Mouse (Mus musculus) G1E (cell line): ENCODE measurements around the gene Dusp13. TPM values are rescaled to one million over a fixed set of nuclear protein-coding genes. Genes with fewer than 3 reads are reported as not detected.

ENCODE experiments used
- ATAC-seq: 2 replicates; pipeline ENCODE4 v1.8.0; 2016; ENCODE audit warnings: mild to moderate bottlenecking; ENCODE audit not compliant: insufficient number of reproducible peaks, poor library complexity, low FRiP score, severe bottlenecking; ENCODE audit errors: extremely low read depth
- DNase-seq: peaks from one replicate; pipeline ENCODE4 v3.0.0; 2012; ENCODE audit warnings: low spot score
- H3K27me3 ChIP-seq: 2 replicates; pipeline ENCODE4 v1.6.1; 2012; ENCODE audit warnings: mild to moderate bottlenecking, low read length, inconsistent platforms; ENCODE audit not compliant: insufficient read depth
- H3K36me3 ChIP-seq: replicated peaks from 2 replicates; pipeline ENCODE3; 2012; ENCODE audit warnings: mild to moderate bottlenecking, inconsistent platforms
- H3K4me1 ChIP-seq: 2 replicates; pipeline ENCODE4 v1.6.1; 2012; ENCODE audit warnings: low read depth, low read length, inconsistent platforms, mixed read lengths; ENCODE audit not compliant: insufficient read depth
- H3K4me3 ChIP-seq: 2 replicates; pipeline ENCODE4 v1.5.1; 2012; ENCODE audit warnings: low read depth, mild to moderate bottlenecking, inconsistent platforms, low read length, moderate library complexity, mixed read lengths
- H3K9me3 ChIP-seq: replicated peaks from 2 replicates; pipeline ENCODE4 v1.6.1; 2012; ENCODE audit warnings: inconsistent platforms
- CTCF ChIP-seq: IDR thresholded peaks from 2 replicates; pipeline ENCODE4 v1.5.1; 2012; ENCODE audit warnings: low read depth, low read length, inconsistent platforms, mixed read lengths
- GATA1 ChIP-seq: IDR thresholded peaks from 2 replicates; pipeline ENCODE4 v1.6.1; 2012; ENCODE audit warnings: borderline replicate concordance, low read length, inconsistent platforms, mixed read lengths
- GATA2 ChIP-seq: IDR thresholded peaks from 2 replicates; pipeline ENCODE4 v1.6.1; 2012; ENCODE audit warnings: low read depth, low read length, inconsistent platforms, borderline replicate concordance
- POLR2AphosphoS5 ChIP-seq: IDR thresholded peaks from 2 replicates; pipeline ENCODE4 v1.6.1; 2012; ENCODE audit warnings: low read depth, low read length, inconsistent platforms; ENCODE audit not compliant: insufficient replicate concordance
- TAL1 ChIP-seq: conservative IDR thresholded peaks from 2 replicates; pipeline ENCODE4 v1.6.1; 2012; ENCODE audit warnings: low read depth, low read length, inconsistent platforms, mixed read lengths
- polyA plus RNA-seq: library from polyadenylated mRNA; stranded (reverse); fragments of >175 nt; gene quantifications from 2 replicates; pipeline ENCODE4 v1.2.3, GENCODE M21; 2012
- total RNA-seq, 2 experiments: library from RNA; stranded (forward) in 1 of 2; stranded (reverse) in 1 of 2; fragments of 200-1000 nt in 1 of 2; fragments of >200 nt in 1 of 2; fragmentation: Nextera tagmentation in 1 of 2; gene quantifications; 2 replicates each; pipeline ENCODE4 v1.2.3; 2014 to 2017

The Dusp13 gene
- total and polyA plus RNA-seq, 3 experiments, result 0.98 TPM; not detected in 2

DNA sequence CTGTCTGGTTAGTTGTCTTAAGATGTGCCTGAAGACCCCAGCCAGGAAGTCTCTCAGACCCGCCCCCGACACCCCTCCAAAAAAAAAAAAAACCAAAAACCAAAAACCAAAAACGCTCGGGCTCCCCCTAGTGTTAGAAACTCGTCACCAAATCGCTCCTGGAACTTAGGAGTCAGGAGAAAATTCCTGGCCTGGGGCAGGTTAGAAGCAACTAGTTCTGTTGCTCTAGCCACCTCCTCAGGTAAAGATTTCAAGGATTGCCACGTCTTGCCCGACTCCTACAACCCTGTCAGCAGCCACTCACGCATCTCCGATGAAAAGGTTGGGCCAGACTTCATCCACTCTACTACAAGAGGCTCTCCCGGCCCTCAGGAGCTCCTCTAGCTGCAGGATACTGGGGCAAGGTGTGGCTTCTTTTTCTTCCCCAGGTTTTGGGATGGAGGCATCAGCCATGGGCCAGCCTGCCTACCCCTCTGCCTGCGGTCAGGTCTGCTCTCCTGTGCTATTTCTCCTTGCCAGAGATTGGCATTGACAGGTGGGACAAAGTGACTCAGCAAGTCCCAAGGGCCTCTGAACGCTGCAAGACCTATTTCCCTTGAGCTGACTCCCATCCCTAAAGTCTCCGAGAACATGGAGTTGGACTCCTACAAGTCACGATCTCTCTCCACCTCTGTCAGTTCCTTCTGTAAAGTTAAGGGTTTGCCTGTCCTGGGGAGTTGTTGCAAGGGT lies 2.7 kb downstream of the Dusp13 start:
- ATAC-seq (no peak), DNase-seq (no peak)
- TF ChIP-seq TAL1, result no peak
- TF ChIP-seq GATA2, result no peak
- no peak for TF ChIP-seq POLR2AphosphoS5
- no peak for TF ChIP-seq GATA1
- no peak for TF ChIP-seq CTCF
- Histone ChIP-seq H3K36me3 (peaks cover 2% of the 10 kb centered on the region), H3K4me1 (peaks cover 59% of the 10 kb centered on the region), H3K27me3 (peaks cover 8% of the 10 kb centered on the region; the same call in 1 of the 2 replicates), H3K4me3 (no peak overlapping the region), H3K9me3 (no peaks in the 10 kb centered on the region)

DNA sequence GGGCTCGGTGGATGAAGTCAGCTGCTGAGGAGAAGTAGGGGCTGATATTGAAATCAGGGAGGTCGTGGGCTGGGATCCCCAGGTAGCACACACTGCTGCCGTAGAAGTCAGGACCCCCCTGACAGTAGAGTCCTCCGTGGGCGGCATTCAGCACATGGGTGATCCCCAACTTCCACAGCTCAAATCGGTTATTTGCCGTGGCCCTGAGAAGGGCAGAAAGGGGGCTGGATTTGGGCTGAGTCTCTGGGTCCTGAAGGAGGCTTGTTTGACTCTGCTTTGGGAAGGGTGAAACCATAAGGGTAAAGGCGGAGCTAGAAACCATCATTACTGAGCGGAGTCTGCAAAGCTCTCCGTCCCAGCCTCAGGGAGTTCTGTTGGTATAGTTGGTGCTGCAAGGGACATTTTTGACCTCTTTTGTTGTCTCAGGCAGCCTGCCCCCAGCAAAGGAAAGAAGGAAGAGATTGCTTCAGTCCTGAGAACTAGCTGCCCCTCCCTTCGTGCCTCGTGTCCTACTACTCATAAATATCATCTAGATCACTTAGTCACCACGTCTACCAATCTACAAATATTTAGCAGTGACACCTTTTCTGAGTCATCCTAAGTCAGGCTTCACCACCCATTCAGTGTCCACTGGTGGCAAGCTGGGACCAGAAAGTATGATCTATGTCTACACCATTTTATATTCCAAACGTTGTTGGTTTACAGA lies 3.4 kb downstream of the Dusp13 start:
- no peaks in the 10 kb centered on the region for H3K9me3 ChIP-seq
- H3K4me3 ChIP-seq, result no peak overlapping the region
- H3K4me1 ChIP-seq, result peaks cover 53% of the 10 kb centered on the region
- TF ChIP-seq GATA1 (no peak), TAL1 (no peak), CTCF (no peak), POLR2AphosphoS5 (no peak), GATA2 (no peak)
- H3K27me3 ChIP-seq, result peaks cover 14% of the 10 kb centered on the region; the same call in 1 of the 2 replicates
- ATAC-seq (no peak), DNase-seq (no peak)
- H3K36me3 ChIP-seq, result no peaks in the 10 kb centered on the region

DNA sequence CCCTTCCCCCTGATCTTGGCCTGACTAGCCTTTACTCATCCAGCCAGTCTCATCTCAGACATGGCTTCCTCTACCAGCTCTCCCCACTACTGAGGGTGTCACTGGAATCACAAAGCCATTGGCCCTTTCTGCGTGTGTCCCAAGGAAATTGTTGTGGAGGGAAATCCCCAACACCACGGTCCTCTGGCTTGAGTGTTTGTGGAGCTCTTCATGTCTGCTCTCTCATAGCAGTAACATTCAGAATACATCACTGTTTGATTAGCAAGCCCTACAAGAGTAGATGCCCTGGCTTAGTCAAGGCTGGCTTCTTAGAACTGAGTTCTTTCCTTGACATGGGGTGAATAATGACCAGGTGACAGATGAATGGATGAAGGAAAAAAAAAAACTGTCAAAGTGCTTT lies 4.1 kb downstream of the Dusp13 start:
- DNase-seq, result no peak
- Histone ChIP-seq H3K9me3 (no peaks in the 10 kb centered on the region), H3K36me3 (no peaks in the 10 kb centered on the region), H3K4me1 (peaks cover 51% of the 10 kb centered on the region), H3K4me3 (no peak overlapping the region), H3K27me3 (peaks cover 14% of the 10 kb centered on the region; the same call in 1 of the 2 replicates)
- TF ChIP-seq GATA1, result no peak
- no peak for TF ChIP-seq POLR2AphosphoS5
- no peak for TF ChIP-seq CTCF
- TF ChIP-seq TAL1, result no peak
- TF ChIP-seq GATA2, result no peak
- no peak for ATAC-seq

DNA sequence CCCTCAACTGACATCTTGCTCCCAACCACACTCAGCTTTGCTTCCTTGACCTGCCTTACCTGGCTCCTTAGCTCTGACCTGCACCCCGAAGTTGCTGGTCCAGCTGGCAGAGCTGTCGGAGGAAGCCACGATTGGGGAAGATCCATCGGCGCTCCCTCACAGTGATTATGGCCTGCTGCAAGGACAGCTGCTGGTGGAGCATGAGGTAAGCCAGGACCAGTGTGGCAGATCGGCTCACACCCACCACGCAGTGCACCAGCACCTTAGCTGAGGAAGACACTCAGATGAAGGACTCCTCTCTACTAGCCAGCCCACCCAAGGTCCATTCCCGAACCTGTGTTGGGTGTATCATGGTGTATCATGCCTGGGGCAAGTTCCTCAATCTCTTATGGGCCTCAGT lies 4.7 kb downstream of the Dusp13 start:
- no peak for ATAC-seq
- Histone ChIP-seq H3K4me3 (no peak overlapping the region), H3K4me1 (peaks cover 55% of the 10 kb centered on the region), H3K36me3 (no peaks in the 10 kb centered on the region), H3K9me3 (no peaks in the 10 kb centered on the region), H3K27me3 (peaks cover 14% of the 10 kb centered on the region; the same call in 1 of the 2 replicates)
- no peak for DNase-seq
- no peak for TF ChIP-seq GATA1
- no peak for TF ChIP-seq POLR2AphosphoS5
- TF ChIP-seq TAL1, result no peak
- no peak for TF ChIP-seq CTCF
- TF ChIP-seq GATA2, result no peak

DNA sequence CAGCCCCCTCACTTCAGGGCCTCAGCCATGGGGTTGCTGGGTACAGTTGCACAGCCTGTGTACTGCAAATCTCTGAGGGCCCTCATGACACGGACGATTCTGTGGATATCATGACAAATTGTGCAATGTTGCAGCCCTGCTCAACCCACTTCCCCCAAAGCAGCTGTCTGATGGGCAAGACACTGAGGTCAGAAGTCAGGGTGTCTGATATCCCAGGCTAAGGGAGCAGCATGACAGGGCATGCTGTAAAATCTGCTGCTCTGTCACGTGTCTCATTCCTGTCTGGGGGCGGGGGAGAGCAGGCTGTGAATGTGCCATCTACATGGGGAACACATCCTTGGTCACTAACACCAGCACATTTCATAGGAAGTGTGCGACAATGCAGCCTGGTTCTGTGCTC lies 5.8 kb downstream of the Dusp13 start:
- DNase-seq, result peak; percentile 30
- TF ChIP-seq GATA2 (no peak), POLR2AphosphoS5 (no peak), CTCF (no peak)
- no peaks in the 10 kb centered on the region for H3K36me3 ChIP-seq
- H3K9me3 ChIP-seq, result no peaks in the 10 kb centered on the region
- peak; percentile 55 for ATAC-seq
- H3K27me3 ChIP-seq, result peaks cover 17% of the 10 kb centered on the region; the same call in 1 of the 2 replicates
- peaks cover 47% of the 10 kb centered on the region for H3K4me1 ChIP-seq
- H3K4me3 ChIP-seq, result no peak overlapping the region

DNA sequence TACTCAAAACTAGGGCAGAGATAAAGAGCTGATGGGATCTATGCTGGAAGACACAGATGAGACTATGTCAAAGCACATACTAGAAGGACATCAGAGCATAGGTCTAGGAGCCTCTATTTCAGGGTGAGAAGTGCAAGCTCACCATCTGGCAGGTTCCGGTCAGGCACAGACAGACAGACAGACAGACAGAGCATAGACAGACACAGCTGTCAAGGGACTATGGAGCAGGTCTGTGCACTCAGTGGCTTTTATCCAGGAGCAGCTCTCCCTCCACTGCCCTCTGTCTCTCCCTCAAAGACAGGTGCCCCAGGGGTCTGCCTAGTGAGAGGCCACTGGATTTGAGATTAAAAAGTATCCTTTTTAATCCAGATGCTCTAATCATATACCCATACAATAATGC lies 6.8 kb downstream of the Dusp13 start:
- no peak for ATAC-seq
- Histone ChIP-seq H3K4me3 (no peak overlapping the region), H3K9me3 (no peaks in the 10 kb centered on the region), H3K36me3 (no peaks in the 10 kb centered on the region), H3K4me1 (peaks cover 38% of the 10 kb centered on the region), H3K27me3 (peaks cover 22% of the 10 kb centered on the region; the same call in 1 of the 2 replicates)
- DNase-seq, result no peak
- TF ChIP-seq GATA1 (no peak), GATA2 (no peak), TAL1 (no peak), POLR2AphosphoS5 (no peak), CTCF (no peak)
